Mouse (Mus musculus): ENCODE measurements around the gene Stpg3.

Stpg3 gene

GRCm38 (mm10) chr2:25203631-25204214, 10.7 kb downstream of the Stpg3 start:
- no peak for DNase-seq

- no peak for DNase-seq
These were observed 13.8 kb downstream of the Stpg3 start for GRCm38 (mm10) chr2:25200631-25201030.

- DNase-seq = no peak
These were observed 16.5 kb downstream of the Stpg3 start for GRCm38 (mm10) chr2:25197946-25198345.

GRCm38 (mm10) chr2:25197191-25197590, 17.2 kb downstream of the Stpg3 start:
- DNase-seq = no peak

GRCm38 (mm10) chr2:25196172-25196954, 18.1 kb downstream of the Stpg3 start, which contains the start of gene Tor4a:
TSS of gene Tor4a (minus strand) at chr2:25196886.
- peak; percentile 18 for DNase-seq

- no peak for DNase-seq
These were observed 19.0 kb downstream of the Stpg3 start for GRCm38 (mm10) chr2:25195211-25196156.

GRCm38 (mm10) chr2:25194486-25195171, 19.8 kb downstream of the Stpg3 start:
- no peak for DNase-seq

GRCm38 (mm10) chr2:25194006-25194405, 20.4 kb downstream of the Stpg3 start:
- no peak for DNase-seq

- peak; percentile 82 for DNase-seq
These were observed 21.1 kb downstream of the Stpg3 start for GRCm38 (mm10) chr2:25193330-25193770.

GRCm38 (mm10) chr2:25187841-25188240, 26.6 kb downstream of the Stpg3 start:
- no peak for DNase-seq

- no peak for DNase-seq
These were observed 27.9 kb downstream of the Stpg3 start for GRCm38 (mm10) chr2:25186575-25186930.

- no peak for DNase-seq
These were observed 28.5 kb downstream of the Stpg3 start for GRCm38 (mm10) chr2:25185625-25186574.

- DNase-seq = no peak
These were observed 29.9 kb downstream of the Stpg3 start for GRCm38 (mm10) chr2:25184496-25184895.

GRCm38 (mm10) chr2:25183336-25183735, 31.1 kb downstream of the Stpg3 start:
- no peak for DNase-seq

GRCm38 (mm10) chr2:25182664-25183063, 31.8 kb downstream of the Stpg3 start:
- no peak for DNase-seq

GRCm38 (mm10) chr2:25181891-25182397, 32.5 kb downstream of the Stpg3 start:
- no peak for DNase-seq

GRCm38 (mm10) chr2:25180973-25181890, 33.2 kb downstream of the Stpg3 start:
- no peak for DNase-seq

- peak; percentile 93 for DNase-seq
These were observed 33.9 kb downstream of the Stpg3 start, which contains the start of gene Nrarp for GRCm38 (mm10) chr2:25180478-25180903. TSS of gene Nrarp (plus strand) at chr2:25180758.

- DNase-seq = no peak
These were observed 34.7 kb downstream of the Stpg3 start for GRCm38 (mm10) chr2:25179566-25180217.
